Mouse (Mus musculus) neural tube, embryonic 13.5 days (tissue): ENCODE measurements around the gene Cers6. TPM values are rescaled to one million over a fixed set of nuclear protein-coding genes. Genes with fewer than 3 reads are reported as not detected.

Source experiments
- ATAC-seq: fragments of 200-750 bp; cut with Nextera tagmentation; 2 replicates; pipeline ENCODE4 v1.8.0; 2017; ENCODE audit warnings: low read depth, mild to moderate bottlenecking, moderate TSS enrichment, moderate library complexity
- H3K27ac ChIP-seq: fragments of 300-500 bp; sonication (generic); replicated peaks from 2 replicates; pipeline ENCODE4 v1.5.1; 2015; ENCODE audit warnings: moderate library complexity, mild to moderate bottlenecking, inconsistent platforms
- H3K27me3 ChIP-seq: fragments of 300-500 bp; sonication (generic); 2 replicates; pipeline ENCODE4 v1.6.1; 2015; ENCODE audit warnings: mild to moderate bottlenecking, inconsistent platforms
- H3K36me3 ChIP-seq: fragments of 300-500 bp; sonication (generic); 2 replicates; pipeline ENCODE4 v1.6.1; 2015; ENCODE audit warnings: mild to moderate bottlenecking, inconsistent platforms
- H3K4me1 ChIP-seq: fragments of 300-500 bp; sonication (generic); replicated peaks from 2 replicates; pipeline ENCODE4 v1.6.1; 2015; ENCODE audit warnings: inconsistent platforms
- H3K4me2 ChIP-seq: fragments of 300-500 bp; sonication (generic); 2 replicates; pipeline ENCODE4 v1.6.1; 2015; ENCODE audit warnings: inconsistent platforms, mild to moderate bottlenecking, moderate library complexity
- H3K4me3 ChIP-seq: fragments of 300-500 bp; sonication (generic); 2 replicates; pipeline ENCODE4 v1.5.1; 2015; ENCODE audit warnings: mild to moderate bottlenecking, inconsistent platforms
- H3K9ac ChIP-seq: fragments of 300-500 bp; sonication (generic); 2 replicates; pipeline ENCODE4 v1.6.1; 2015; ENCODE audit warnings: moderate library complexity, mild to moderate bottlenecking, inconsistent platforms
- H3K9me3 ChIP-seq: fragments of 300-500 bp; sonication (generic); 2 replicates; pipeline ENCODE4 v1.6.1; 2016; ENCODE audit warnings: inconsistent platforms
- WGBS: fragments of 180-500 bp; shearing (Covaris S2); methylation state at CpG from one replicate; pipeline ENCODE4 v1.1.7; 2015; 5-methylcytosine and 5-hydroxymethylcytosine counted together
- polyA plus RNA-seq: library from polyadenylated mRNA; unstranded; fragments of >200 nt; fragmentation: Nextera tagmentation; extraction: Ambion mirVana; gene quantifications from 2 replicates; pipeline ENCODE4 v1.2.1, GENCODE M21; 2015

Cers6 gene
- polyA plus RNA-seq, 1 experiment from 2014 or later = 60.3 TPM

GRCm38 (mm10) chr2:69098701-69099100 lies 237.5 kb downstream of the Cers6 start:
- Histone ChIP-seq H3K36me3 (no peaks in the 10 kb centered on the region), H3K9me3 (no peaks in the 10 kb centered on the region), H3K9ac (no peak overlapping the region), H3K27me3 (no peaks in the 10 kb centered on the region), H3K4me2 (no peak overlapping the region), H3K4me3 (no peak overlapping the region), H3K27ac (no peak overlapping the region), H3K4me1 (0 out of 2 replicates have a peak, but pooled peaks cover 4% of the 10 kb centered on the region)
- no peak for ATAC-seq
- WGBS = 84% methylated on average over 3 of the region's 3 CpGs

DNA sequence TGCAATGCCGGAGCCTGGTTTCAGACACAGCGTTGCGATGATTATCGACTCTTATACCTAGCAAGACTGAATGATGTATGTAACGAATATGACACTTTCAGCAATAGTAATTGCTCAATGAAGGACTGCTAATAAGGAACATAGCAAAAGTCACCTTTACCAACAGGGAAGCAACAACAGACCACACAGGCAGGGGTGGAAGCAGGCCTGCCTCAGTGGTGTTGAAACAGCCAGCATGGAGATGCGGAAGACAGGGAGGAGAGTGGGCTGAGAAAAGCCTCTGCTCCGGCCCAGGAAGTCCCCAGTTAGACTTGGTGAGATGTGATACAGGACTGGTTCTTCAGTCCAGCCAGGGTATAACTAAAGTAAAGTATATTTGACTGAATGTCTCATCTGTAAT lies 237.9 kb downstream of the Cers6 start:
- Histone ChIP-seq H3K4me3 (no peak overlapping the region), H3K4me1 (0 out of 2 replicates have a peak, but pooled peaks cover 7% of the 10 kb centered on the region), H3K27me3 (no peaks in the 10 kb centered on the region), H3K9ac (no peak overlapping the region), H3K9me3 (no peaks in the 10 kb centered on the region), H3K4me2 (no peak overlapping the region), H3K36me3 (no peaks in the 10 kb centered on the region), H3K27ac (no peak overlapping the region)
- WGBS = 96% methylated on average over 7 of the region's 7 CpGs
- ATAC-seq = no peak

DNA sequence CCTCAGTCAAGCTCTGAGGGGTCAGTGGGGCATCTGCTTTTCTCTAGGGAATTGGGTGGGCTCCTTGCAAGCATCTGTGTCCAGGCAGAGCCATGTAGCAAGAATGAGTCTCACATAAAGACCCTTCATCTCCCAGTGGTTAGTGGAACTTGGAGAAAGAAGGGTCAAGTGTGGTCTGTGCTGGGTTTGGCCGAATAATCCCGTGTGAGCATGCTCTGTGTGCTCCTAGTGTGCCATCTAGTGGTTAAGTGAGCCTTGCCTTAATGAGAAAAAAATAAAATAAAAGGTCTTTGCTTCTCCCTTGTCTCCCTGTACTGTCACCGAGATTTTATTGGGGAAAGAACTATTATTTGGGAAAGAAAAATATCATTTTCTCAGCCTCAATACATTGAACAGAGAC lies 239.5 kb downstream of the Cers6 start:
- no peak for ATAC-seq

GRCm38 (mm10) chr2:69103526-69103925 lies 242.3 kb downstream of the Cers6 start:
- ATAC-seq = no peak
- H3K9me3 ChIP-seq = no peaks in the 10 kb centered on the region
- H3K9ac ChIP-seq = no peak overlapping the region
- no peaks in the 10 kb centered on the region for H3K27me3 ChIP-seq
- H3K4me3 ChIP-seq = no peak overlapping the region
- peaks cover 13% of the 10 kb centered on the region; the same call in 1 of the 2 replicates for H3K4me1 ChIP-seq
- H3K4me2 ChIP-seq = no peak overlapping the region
- no peak overlapping the region for H3K27ac ChIP-seq
- 80% methylated on average over 3 of the region's 3 CpGs for WGBS
- H3K36me3 ChIP-seq = peaks cover 4% of the 10 kb centered on the region; the same call in 1 of the 2 replicates

More for the DNA sequence above, 239.5 kb downstream of the Cers6 start:
- H3K4me2 ChIP-seq = no peak overlapping the region
- no peak overlapping the region for H3K27ac ChIP-seq
- no peaks in the 10 kb centered on the region for H3K27me3 ChIP-seq
- no peak overlapping the region for H3K9ac ChIP-seq
- H3K36me3 ChIP-seq = no peaks in the 10 kb centered on the region
- no peak overlapping the region for H3K4me3 ChIP-seq
- WGBS = 26% methylated on average over 3 of the region's 3 CpGs
- H3K9me3 ChIP-seq = no peaks in the 10 kb centered on the region
- 0 out of 2 replicates have a peak, but pooled peaks cover 13% of the 10 kb centered on the region for H3K4me1 ChIP-seq

- no peak overlapping the region for H3K4me3 ChIP-seq
- no peak overlapping the region for H3K4me2 ChIP-seq
- H3K4me1 ChIP-seq = peaks cover 13% of the 10 kb centered on the region; the same call in 1 of the 2 replicates
- WGBS = 52% methylated on average over 10 of the region's 10 CpGs
- H3K36me3 ChIP-seq = peaks cover 10% of the 10 kb centered on the region; the same call in 1 of the 2 replicates
- no peaks in the 10 kb centered on the region for H3K27me3 ChIP-seq
- ATAC-seq = no peak
- H3K9me3 ChIP-seq = no peaks in the 10 kb centered on the region
- no peak overlapping the region for H3K27ac ChIP-seq
- no peak overlapping the region for H3K9ac ChIP-seq
Observed at GRCm38 (mm10) chr2:69104511-69105145, 243.4 kb downstream of the Cers6 start.

DNA sequence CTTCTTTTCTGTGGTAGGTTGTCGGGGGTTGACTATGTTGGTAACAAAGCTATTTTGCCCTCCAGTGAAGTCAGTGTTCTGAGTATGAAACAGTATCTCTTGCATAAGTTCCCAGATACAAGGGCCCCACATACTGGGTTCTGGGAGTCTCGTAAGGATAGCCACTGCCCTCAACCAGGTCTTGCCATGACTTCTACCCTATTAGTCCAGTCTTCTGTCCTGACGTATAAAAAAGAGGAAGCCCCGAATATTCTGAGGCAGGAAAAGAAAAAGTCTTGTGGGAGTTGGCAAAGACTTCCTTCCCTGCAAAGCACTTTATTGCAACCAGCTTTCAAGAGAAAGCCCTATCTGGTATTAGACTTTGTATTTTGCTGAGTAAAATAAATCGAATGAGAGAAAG lies 248.0 kb downstream of the Cers6 start:
- Histone ChIP-seq H3K9me3 (no peaks in the 10 kb centered on the region), H3K27me3 (no peaks in the 10 kb centered on the region), H3K4me1 (peaks cover 5% of the 10 kb centered on the region; the same call in 1 of the 2 replicates), H3K27ac (no peak overlapping the region; the same call in 1 of the 2 replicates), H3K4me3 (no peak overlapping the region), H3K36me3 (peaks cover 17% of the 10 kb centered on the region), H3K9ac (no peak overlapping the region), H3K4me2 (no peak overlapping the region)
- WGBS = 71% methylated on average over 5 of the region's 5 CpGs
- ATAC-seq = no peak

- Histone ChIP-seq H3K36me3 (peaks cover 17% of the 10 kb centered on the region), H3K27ac (no peak overlapping the region), H3K4me3 (no peak overlapping the region), H3K9me3 (no peaks in the 10 kb centered on the region), H3K4me1 (no peaks in the 10 kb centered on the region; the same call in 1 of the 2 replicates), H3K27me3 (no peaks in the 10 kb centered on the region), H3K4me2 (no peak overlapping the region), H3K9ac (no peak overlapping the region)
- no peak for ATAC-seq
- WGBS = 53% methylated on average over 7 of the region's 7 CpGs
Observed at GRCm38 (mm10) chr2:69109710-69110109, 248.5 kb downstream of the Cers6 start.

DNA sequence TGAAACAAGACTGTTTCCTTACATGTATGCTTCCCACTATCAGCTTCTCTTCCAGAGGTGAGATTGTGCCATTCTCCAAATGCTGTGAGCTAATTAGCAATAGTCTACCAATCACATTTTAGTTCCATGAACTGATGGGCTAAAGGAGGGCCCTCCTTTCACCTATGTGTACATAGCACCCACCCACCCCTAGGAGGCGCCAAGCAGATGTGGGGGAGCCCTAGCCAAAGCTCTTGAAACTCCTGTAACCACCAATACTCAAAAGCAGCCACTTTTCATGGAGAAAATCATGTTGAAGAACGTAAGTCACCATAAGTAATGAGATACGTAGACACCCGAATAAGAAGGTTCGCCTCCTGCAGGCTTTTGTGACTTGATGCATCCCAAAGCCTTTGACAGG lies 251.4 kb downstream of the Cers6 start:
- ATAC-seq = no peak
- H3K9me3 ChIP-seq = no peaks in the 10 kb centered on the region
- 83% methylated on average over 5 of the region's 5 CpGs for WGBS
- H3K4me1 ChIP-seq = no peaks in the 10 kb centered on the region
- no peak overlapping the region for H3K27ac ChIP-seq
- no peak overlapping the region for H3K4me2 ChIP-seq
- no peaks in the 10 kb centered on the region for H3K27me3 ChIP-seq
- H3K9ac ChIP-seq = no peak overlapping the region
- no peak overlapping the region for H3K4me3 ChIP-seq
- H3K36me3 ChIP-seq = peaks cover 25% of the 10 kb centered on the region

DNA sequence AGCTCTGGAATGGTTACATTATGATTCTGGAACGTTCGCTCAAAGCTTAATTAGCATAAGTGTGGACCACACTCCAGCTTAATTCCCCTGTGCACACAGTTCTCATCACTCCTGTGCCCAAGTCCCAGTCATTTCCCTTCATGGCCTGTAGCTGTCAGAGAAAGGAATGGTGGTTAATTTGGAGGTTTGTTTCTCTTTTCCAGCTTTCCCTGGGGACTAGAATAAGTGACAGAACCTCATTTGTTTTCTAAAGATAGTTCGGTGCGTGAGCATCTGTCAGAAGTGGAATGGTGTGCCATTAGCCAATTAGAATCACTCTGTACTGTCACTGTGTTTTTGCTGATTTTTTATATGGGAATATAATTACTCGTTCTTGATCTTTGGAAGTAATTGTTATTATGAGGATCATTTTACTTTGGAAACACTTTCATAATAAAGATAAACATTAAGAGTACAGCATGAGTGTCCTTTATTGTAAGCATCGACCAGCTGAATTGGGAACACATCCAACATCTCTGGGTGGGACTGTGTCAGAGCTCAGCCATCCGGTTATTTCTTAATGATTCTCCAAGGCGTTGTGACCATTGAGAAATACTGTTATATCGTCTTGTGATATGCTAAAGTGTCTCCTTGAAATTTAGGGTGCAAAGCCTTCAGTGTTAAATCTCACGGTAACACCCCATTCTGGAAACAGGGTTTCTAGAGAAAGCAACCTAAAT lies 252.7 kb downstream of the Cers6 start:
- Histone ChIP-seq H3K9ac (no peak overlapping the region), H3K9me3 (no peaks in the 10 kb centered on the region), H3K4me2 (no peak overlapping the region), H3K4me1 (no peaks in the 10 kb centered on the region), H3K27me3 (no peaks in the 10 kb centered on the region), H3K36me3 (peaks cover 18% of the 10 kb centered on the region), H3K4me3 (no peak overlapping the region), H3K27ac (0 out of 2 replicates have a peak overlapping the region, but pooled peaks have one; percentile 23)
- 52% methylated on average over 10 of the region's 10 CpGs for WGBS
- no peak for ATAC-seq

GRCm38 (mm10) chr2:69115921-69116320 lies 254.7 kb downstream of the Cers6 start:
- Histone ChIP-seq H3K27ac (no peak overlapping the region), H3K9ac (no peak overlapping the region), H3K4me2 (no peak overlapping the region), H3K36me3 (peaks cover 15% of the 10 kb centered on the region), H3K9me3 (no peaks in the 10 kb centered on the region), H3K27me3 (no peaks in the 10 kb centered on the region), H3K4me3 (no peak overlapping the region), H3K4me1 (peaks cover 8% of the 10 kb centered on the region)
- ATAC-seq = no peak
- WGBS = 81% methylated on average over 3 of the region's 3 CpGs

DNA sequence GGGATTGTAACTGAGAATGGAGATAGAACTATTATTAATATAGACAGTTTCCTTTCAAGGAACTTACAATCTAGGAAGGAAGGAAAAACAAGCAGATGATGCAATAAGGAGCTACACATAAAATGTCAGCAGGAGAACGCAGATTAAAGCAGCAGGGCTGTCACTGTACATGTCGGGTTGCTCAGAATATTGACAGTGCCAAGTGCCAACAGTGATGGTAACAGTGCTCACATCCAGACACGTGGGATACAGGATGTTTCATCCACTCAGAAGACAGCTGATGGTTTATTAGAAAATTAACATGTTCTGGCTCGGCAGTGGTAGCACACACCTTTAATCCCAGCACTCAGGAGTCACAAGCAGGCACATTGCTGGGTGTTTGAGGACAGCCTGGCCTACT lies 255.5 kb downstream of the Cers6 start:
- no peaks in the 10 kb centered on the region for H3K9me3 ChIP-seq
- H3K36me3 ChIP-seq = 0 out of 2 replicates have a peak, but pooled peaks cover 8% of the 10 kb centered on the region
- WGBS = 68% methylated on average over 4 of the region's 4 CpGs
- H3K4me2 ChIP-seq = no peak overlapping the region
- H3K4me3 ChIP-seq = no peak overlapping the region
- H3K27ac ChIP-seq = no peak overlapping the region
- ATAC-seq = no peak
- H3K9ac ChIP-seq = no peak overlapping the region
- H3K4me1 ChIP-seq = peaks cover 8% of the 10 kb centered on the region
- 0 out of 2 replicates have a peak, but pooled peaks cover under 1% of the 10 kb centered on the region for H3K27me3 ChIP-seq

DNA sequence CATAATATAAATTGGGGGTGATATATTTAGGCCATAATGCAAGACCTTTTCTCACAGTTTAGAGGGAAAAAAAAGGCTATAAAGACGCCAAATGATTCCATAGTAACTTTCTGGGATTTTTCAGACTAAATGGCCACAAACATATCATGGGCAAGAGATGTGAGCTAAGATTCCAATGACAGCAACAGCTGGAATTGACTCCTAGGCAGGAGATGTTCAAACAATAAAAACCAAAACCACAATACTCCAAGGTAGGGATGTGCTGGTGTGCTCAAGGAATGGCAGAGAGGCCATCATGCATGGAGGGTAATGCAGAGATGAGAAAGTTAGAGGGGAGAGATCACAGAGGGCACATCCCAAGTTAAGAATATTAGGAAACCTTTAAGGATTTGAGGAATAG lies 257.8 kb downstream of the Cers6 start:
- Histone ChIP-seq H3K36me3 (0 out of 2 replicates have a peak, but pooled peaks cover 8% of the 10 kb centered on the region), H3K4me3 (no peak overlapping the region), H3K4me1 (peaks cover 8% of the 10 kb centered on the region), H3K9me3 (no peaks in the 10 kb centered on the region), H3K27ac (no peak overlapping the region), H3K4me2 (no peak overlapping the region), H3K27me3 (peaks cover 18% of the 10 kb centered on the region), H3K9ac (no peak overlapping the region)
- 93% methylated on average over 1 of the region's 1 CpGs for WGBS
- ATAC-seq = no peak
